Mouse (Mus musculus) mature B cell (primary cell): ENCODE measurements around the gene Armc7.
"Not testable (repeated sequence)": the region's sequence is repeated elsewhere in the genome, so short reads cannot be mapped to it uniquely, and the experiment has no call there.

Source experiments
- in situ Hi-C: fragments of 300-500 bp; cut with MboI; formaldehyde crosslinking; loops from 2 replicates; pipeline ENCODE4 v1.14.3; 2019

Armc7 gene

DNA sequence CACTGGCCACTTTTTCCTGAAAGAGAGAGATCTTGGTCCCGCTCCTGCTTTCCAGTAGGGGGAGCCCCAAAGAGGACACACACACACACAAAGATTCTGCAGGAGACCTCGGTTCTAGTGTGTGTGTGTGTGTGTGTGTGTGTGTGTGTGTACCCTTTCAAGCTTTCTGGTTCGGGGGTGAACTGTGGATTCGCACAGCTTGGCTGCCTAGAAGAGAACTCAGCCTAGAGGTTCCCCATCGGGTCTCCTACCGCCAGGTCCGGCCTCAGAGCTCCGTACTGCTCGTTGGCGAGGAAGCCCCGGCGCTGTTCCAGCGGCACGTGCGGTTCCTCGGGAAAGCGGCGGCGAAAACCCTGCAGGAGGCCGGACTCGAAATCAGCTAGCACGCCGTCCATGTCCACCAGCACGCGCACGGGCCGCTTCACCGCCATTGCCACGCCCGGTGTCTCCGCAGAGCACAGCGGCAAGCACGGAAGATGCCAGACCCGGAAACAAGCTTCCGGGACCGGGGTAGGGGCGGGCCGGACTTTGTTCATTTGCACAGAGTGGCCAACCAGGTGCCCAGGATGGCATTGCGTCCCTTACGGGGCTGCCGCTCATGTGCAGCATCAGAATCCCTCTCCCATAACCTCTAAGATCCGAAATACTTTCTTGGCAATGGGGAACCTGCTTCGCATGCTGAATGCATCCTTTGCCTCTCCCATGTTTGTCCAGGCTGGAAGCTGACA, 16.1 kb downstream of the Armc7 start, which contains the start of gene Nt5c:
Gene Nt5c, minus strand, starts transcription at position 507 of the 728 bp plus-strand sequence.
- in situ Hi-C loops: no loop called here

DNA sequence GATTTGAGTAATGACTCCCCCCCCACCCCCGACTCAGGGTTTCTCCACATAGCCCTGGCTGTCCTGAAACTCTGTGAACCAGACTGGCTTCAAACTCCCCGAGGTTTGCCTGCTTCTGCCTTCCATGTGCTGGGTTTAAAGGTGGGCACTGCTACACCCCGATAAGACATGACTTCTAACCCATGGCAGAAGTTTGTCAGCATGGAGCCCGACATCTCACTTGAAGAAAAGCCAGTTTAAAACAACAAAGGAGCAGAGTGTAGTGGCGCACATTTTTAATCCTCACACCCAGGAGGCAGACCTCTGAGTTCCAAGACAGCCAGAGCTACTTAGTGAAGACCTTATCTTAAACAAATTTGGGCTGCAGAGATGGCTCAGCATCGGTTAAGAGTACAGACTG, 16.9 kb downstream of the Armc7 start:
- in situ Hi-C loops: no loop called here

DNA sequence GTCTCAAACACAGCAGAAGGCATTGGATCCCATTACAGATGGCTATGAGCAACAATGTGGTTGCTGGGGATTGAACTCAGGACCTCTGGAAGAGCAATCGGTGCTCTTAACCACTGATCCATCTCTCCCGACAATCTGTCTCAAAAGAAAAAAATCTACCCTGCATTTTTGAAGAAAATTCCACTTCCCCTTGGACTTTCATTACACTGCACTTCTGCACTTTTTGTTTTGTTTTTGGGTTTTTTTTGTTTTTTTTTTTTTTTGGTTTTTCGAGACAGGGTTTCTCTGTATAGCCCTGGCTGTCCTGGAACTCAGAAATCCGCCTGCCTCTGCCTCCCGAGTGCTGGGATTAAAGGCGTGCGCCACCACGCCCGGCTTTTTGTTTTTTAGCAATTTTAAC, 21.1 kb downstream of the Armc7 start:
- in situ Hi-C loops: not testable (repeated sequence)

DNA sequence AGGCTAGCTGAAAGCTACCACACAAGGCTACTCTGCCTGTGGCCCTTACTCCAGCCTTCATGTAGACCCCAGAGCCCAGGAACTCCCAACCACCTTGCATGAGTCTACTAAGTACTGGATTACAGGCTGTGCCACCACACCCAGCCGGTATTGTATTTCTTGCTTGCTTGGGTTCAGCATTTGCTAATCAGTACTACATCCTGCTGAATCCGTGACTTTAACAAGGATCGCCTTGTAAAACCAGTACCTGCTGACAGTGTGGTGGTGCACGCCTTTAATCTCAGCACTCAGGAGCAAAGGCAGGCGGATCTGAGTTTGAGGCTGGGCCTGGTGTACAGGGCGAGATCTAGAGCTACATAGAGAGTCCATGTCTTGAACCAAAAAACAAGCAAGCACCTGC, 27.2 kb downstream of the Armc7 start:
- in situ Hi-C loops: no loop called here

- in situ Hi-C loops: no loop called here
These were observed 31.1 kb downstream of the Armc7 start for GRCm38 (mm10) chr11:115506586-115506985.

DNA sequence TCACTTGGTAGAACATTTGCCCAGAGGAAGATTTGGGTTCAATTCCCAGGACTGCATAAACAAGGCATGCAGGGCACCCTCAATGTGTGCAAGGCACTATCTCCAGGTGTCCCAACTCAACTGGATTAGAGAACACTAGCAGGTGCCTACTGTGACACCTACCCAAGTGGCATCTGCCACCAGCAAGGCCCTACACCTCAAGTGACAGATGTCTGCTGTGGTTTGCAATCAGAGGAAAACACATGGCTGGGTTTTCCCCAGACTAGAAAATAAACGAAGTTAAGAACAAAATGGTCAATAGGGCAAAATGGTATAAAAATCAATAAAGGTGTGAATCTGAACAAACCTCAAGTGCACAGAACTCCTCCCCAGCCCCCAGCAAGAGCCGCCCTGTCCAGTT, 32.6 kb downstream of the Armc7 start:
- in situ Hi-C loops: no loop called here

DNA sequence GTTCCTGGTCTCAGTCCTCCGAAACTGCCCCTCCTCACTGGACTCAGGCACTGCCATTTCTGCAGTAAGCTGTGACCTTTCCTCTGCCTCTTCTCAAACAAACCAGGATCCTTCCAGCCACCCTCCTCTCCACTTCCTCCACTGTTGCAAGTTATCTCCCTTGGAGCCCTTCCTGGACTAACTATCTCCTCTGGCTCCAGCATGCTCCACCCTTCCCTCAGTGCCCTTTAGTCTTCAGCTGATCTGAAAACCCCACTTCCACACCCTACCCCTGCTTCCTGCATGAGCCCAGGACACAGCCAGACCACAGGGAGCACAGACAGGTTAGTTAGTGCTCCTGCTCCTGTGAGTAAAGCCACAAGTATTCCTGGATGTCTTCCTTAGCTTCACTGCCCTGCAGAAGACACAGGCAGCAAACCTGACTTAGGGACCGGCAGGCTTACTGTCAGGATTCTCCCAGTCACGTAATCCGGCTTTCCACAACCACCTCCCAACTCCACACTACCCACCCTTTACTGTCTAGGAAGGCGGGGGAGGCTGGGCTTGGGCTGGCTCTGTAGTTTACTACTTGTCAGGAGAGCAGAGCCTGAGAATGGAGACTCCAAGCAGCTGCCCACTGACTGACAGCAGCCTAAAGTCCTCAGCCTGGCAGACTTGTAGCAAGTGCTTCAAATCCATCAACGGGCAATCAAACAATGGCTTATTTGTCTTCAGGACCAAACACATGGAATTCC, 34.5 kb downstream of the Armc7 start:
- in situ Hi-C loops: no loop called here

DNA sequence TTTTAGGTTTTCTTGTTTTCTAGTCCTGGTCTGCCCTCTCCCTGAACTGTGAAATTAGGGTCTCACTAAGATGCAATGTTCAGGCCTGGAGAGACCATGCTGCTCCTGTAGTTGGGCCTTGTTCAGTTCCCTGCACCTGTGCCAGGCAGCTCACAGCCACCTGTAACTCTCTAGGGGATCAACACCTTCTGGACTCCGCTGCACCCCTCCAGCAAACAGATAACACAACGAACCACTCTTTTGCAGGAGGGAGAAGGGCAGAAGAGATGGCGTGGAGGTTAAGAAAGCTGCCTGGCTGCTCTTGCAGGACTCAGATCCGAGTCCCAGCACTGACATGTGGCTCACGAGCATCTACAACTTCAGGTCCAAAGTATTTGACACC, 35.0 kb downstream of the Armc7 start:
- in situ Hi-C loops: no loop called here

DNA sequence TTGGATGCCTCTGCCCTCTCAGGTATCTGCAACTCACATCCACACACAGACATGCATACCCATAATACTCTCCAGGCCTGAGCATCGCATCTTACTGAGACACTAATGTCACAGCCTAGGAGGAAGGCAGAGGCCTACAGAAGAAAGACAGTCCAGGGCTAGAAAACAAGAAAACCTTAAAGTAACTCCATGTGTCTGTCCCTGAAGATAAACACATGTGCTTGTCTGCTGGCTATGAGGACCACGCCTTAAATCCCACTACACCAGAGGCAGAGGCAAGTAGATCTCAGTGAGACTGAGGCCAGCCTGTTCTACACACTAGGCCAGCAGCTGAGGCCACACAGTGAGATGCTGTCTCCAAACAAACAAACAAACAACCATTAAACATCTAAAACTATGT, 35.7 kb downstream of the Armc7 start:
- in situ Hi-C loops: no loop called here

GRCm38 (mm10) chr11:115512004-115512403, 36.5 kb downstream of the Armc7 start:
- in situ Hi-C loops: no loop called here

DNA sequence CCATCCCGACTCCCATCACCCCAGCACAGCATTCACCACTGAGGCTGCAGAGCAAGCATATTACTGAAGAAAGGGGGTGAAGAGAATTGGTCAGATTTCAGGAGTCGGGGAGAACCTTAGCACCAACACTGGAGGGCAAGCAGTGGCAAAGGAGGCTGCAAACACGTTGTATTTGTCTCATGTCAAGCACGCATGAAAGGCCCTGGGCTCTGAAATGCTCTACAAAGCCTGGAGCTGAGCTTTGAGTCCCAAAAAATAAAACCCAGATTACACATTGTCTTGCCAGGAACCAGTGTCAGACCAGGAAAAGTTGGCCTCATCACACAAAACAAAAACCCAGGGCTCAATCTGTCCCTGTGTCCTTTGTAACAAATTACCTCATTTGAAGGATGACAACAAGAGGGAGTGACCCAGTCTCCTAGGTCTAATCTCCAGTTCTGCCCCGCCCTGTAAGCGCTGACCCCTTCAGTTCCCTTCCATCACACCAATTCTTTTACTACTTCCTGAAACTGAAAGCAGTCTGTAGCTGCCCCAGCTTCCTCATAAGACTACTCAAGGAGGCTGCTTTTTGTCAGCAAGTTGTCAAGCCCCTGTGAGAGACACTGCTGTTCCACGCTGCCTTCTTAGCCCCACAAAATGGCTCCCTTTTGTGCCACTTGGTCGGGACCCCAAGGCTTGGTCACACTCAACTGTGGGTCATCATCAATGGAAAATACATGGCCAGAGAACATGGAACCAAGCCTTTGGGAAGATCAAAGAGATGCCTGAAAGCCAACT, 37.1 kb downstream of the Armc7 start:
- in situ Hi-C loops: no loop called here

- in situ Hi-C loops: no loop called here
These were observed 38.1 kb downstream of the Armc7 start for GRCm38 (mm10) chr11:115513271-115514237.

DNA sequence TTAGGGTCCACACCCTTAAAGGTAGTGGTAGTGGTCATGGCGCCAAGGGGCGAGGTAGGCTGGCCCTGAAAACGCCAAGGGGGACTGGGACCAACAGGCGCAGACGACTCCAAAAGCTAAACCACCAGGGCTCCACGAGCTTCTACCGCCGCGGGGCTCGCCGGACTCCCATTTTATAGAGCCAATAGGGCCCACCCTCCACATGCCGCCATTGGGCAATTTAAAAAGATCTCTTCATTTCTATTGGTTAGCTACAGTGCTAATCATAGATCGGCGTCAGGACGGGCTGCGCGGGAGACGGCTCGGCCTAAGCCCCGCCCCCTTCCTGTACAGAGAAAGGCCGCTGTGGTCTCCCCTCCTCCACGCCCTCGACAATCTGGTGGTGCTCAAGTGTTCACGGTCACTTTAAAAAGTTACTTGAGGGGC, 38.8 kb downstream of the Armc7 start, which contains the start of gene Jpt1:
Gene Jpt1, minus strand, starts transcription at position 150 of the 426 bp plus-strand sequence.
- in situ Hi-C loops: no loop called here

GRCm38 (mm10) chr11:115515021-115515420, 39.6 kb downstream of the Armc7 start:
- in situ Hi-C loops: no loop called here

DNA sequence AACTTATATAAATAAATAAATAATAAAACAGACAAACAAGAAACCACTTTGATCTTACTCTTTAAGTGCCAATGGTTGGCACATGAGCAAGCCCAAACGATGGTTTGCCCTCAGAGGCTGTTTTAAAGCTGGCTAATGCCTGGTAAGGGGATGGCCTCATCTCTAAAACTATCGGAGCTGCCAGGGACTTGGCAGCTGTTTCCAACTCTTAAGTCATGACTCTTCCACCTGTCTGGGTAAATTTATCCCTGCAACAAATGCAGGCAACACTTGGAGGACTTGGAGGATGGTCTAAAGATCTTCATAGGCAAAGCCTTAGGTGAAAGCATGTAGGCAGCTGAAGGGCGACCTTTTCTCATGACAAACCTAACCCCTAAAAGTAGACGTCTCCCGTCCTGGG, 41.5 kb downstream of the Armc7 start:
- in situ Hi-C loops: no loop called here

DNA sequence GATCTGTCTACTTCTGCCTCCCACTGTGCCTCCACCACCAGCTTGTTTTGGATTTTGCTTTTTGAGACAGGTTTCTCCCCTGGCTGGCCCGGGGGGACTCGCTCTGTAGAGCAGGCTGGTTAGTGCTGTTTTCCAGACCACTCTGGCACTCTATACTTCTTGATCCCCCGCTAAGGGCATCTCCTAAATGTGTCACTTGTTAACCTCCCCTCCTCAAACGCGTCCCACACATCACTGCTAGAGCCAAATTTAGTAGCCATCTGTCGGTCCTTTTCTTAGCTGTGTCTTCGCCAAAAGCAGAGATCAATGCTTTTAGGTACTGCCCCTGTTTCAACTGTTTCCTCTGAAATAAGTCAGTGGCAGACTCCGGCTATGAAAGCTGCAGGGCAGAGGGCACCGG, 43.2 kb downstream of the Armc7 start:
- in situ Hi-C loops: no loop called here

GRCm38 (mm10) chr11:115519581-115519980, 44.1 kb downstream of the Armc7 start:
- in situ Hi-C loops: no loop called here

DNA sequence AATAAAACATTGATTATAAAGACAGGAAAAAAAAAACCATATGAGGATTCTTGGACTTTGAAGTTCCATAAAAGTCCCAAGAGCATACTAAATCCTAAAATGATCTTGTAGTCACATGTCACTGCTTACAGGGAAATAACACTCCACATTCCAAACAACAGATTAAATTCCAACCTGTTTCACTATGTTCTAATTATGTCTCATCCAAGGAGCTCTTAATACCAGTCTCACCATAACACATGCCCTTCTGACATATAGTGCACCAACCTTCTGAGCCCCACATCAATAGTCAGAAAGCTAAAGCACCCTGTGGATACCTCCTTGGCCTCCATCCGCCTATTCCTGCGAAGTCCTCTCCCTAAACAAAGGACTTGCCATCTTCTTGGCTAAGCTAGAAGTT, 44.8 kb downstream of the Armc7 start:
- in situ Hi-C loops: no loop called here

DNA sequence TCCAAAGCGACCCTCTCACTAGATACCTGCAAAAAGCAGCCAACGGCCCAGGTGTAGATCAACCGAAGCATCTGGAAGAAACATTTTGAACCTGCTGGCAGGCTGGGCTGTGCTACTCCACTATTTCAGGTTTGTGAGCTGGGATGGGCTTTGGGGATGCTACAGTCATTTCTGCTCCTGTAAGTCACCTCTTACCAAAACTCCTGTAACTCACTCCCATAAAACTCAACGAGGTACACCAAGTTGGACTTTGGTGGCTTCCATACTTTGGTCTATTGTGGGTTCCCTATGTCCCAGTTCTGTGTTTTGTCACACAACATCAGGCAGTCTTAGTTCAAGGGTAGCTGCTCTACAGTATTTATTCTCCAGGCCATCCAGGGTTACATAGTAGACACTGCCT, 45.6 kb downstream of the Armc7 start:
- in situ Hi-C loops: no loop called here

GRCm38 (mm10) chr11:115522238-115522637, 46.8 kb downstream of the Armc7 start:
- in situ Hi-C loops: no loop called here

- in situ Hi-C loops: no loop called here
These were observed 47.2 kb downstream of the Armc7 start for GRCm38 (mm10) chr11:115522703-115523102.
